Mouse (Mus musculus) gastrocnemius, adult 2 months (tissue): ENCODE measurements around the gene Ccdc89. TPM values are rescaled to one million over a fixed set of nuclear protein-coding genes. Genes with fewer than 3 reads are reported as not detected.

Experiments
- DNase-seq: peaks from one replicate; pipeline ENCODE4 v3.0.0; 2022
- H3K27ac ChIP-seq: fragments of 200-600 bp; 2 replicates; pipeline ENCODE4 v1.8.1; 2022; ENCODE audit warnings: mild to moderate bottlenecking
- H3K4me3 ChIP-seq: fragments of 200-600 bp; 2 replicates; pipeline ENCODE4 v1.8.1; 2022; ENCODE audit warnings: mild to moderate bottlenecking, moderate library complexity
- CTCF ChIP-seq: fragments of 200-600 bp; IDR thresholded peaks from 2 replicates; pipeline ENCODE4 v1.8.1; 2022; ENCODE audit warnings: antibody characterized with exemption, mild to moderate bottlenecking, moderate library complexity
- intact Hi-C: fragments of 180-260 bp; cut with DNase I; formaldehyde crosslinking; loops from one replicate; pipeline ENCODE4 v1.15.1; 2025
- total RNA-seq, 2 experiments: library from RNA; stranded (reverse); gene quantifications; 2 replicates each; pipeline ENCODE4 v1.2.3; 2021

Gene Ccdc89
- total RNA-seq, 2 experiments from 2014 or later: not detected

GRCm38 (mm10) chr7:90443101-90444091 lies 17.0 kb downstream of the Ccdc89 start:
- peak; percentile 84 for DNase-seq
- Histone ChIP-seq H3K27ac (peak overlapping the region; percentile 88), H3K4me3 (peak overlapping the region; percentile 95)
- peak; percentile 65 for TF ChIP-seq CTCF
- intact Hi-C loops: loop anchor here (5.0 kb wide), 1 partner anchor 34 kb away; the partner anchor contains the start of genes Dlg2 and Tmem126b

- intact Hi-C loops: loop anchor here (5.0 kb wide), 1 partner anchor 33 kb away; the partner anchor contains the start of genes Dlg2 and Tmem126b
- Histone ChIP-seq H3K4me3 (peak overlapping the region; percentile 95), H3K27ac (peak overlapping the region; percentile 88)
- DNase-seq: no peak
- TF ChIP-seq CTCF: no peak
Measured at GRCm38 (mm10) chr7:90444206-90444605, 17.8 kb downstream of the Ccdc89 start.

- Histone ChIP-seq H3K27ac (peak overlapping the region; percentile 95), H3K4me3 (peak overlapping the region; percentile 83)
- intact Hi-C loops: no loop called here
- no peak for DNase-seq
- TF ChIP-seq CTCF: no peak
Measured at GRCm38 (mm10) chr7:90456149-90456844, 29.9 kb downstream of the Ccdc89 start.

- intact Hi-C loops: no loop called here
- peak within 1 kb of the TSS; percentile 95 for H3K27ac ChIP-seq
- H3K4me3 ChIP-seq: peak within 1 kb of the TSS; percentile 83
- peak; percentile 93 for DNase-seq
- peak; percentile 44 for TF ChIP-seq CTCF
Measured at GRCm38 (mm10) chr7:90456845-90457468, 30.6 kb downstream of the Ccdc89 start, which contains the start of gene Tmem126a. Tmem126a (minus strand) TSS chr7:90457229.

- TF ChIP-seq CTCF: peak; percentile 21; the same call in 1 of the 2 replicates
- intact Hi-C loops: no loop called here
- DNase-seq: no peak
- peak overlapping the region; percentile 83 for H3K4me3 ChIP-seq
- H3K27ac ChIP-seq: peak overlapping the region; percentile 95
Measured at GRCm38 (mm10) chr7:90457517-90457916, 31.1 kb downstream of the Ccdc89 start.

- Histone ChIP-seq H3K27ac (no peak overlapping the region), H3K4me3 (no peak overlapping the region)
- no peak for TF ChIP-seq CTCF
- peak; percentile 25 for DNase-seq
- intact Hi-C loops: no loop called here
Measured at GRCm38 (mm10) chr7:90460330-90460729, 34.0 kb downstream of the Ccdc89 start.

GRCm38 (mm10) chr7:90460930-90461329 lies 34.6 kb downstream of the Ccdc89 start:
- TF ChIP-seq CTCF: peak; percentile 41; the same call in 1 of the 2 replicates
- H3K4me3 ChIP-seq: peak overlapping the region; percentile 3; the same call in 1 of the 2 replicates
- intact Hi-C loops: no loop called here
- DNase-seq: peak; percentile 47
- H3K27ac ChIP-seq: no peak overlapping the region

- TF ChIP-seq CTCF: no peak
- DNase-seq: no peak
- intact Hi-C loops: no loop called here
- no peak overlapping the region for H3K4me3 ChIP-seq
- no peak overlapping the region for H3K27ac ChIP-seq
Measured at GRCm38 (mm10) chr7:90461441-90461840, 35.1 kb downstream of the Ccdc89 start.

- Histone ChIP-seq H3K27ac (no peak overlapping the region), H3K4me3 (no peak overlapping the region)
- no peak for DNase-seq
- TF ChIP-seq CTCF: no peak
- intact Hi-C loops: no loop called here
Measured at GRCm38 (mm10) chr7:90473511-90473910, 47.1 kb downstream of the Ccdc89 start.

- Histone ChIP-seq H3K4me3 (peak within 1 kb of the TSS; percentile 95), H3K27ac (peak within 1 kb of the TSS; percentile 94)
- intact Hi-C loops: loop anchor here (5.0 kb wide), 1 partner anchor 34 kb away; the partner anchor contains the start of gene Crebzf
- no peak for TF ChIP-seq CTCF
- DNase-seq: peak; percentile 100
Measured at GRCm38 (mm10) chr7:90475793-90476312, 49.5 kb downstream of the Ccdc89 start, which contains the start of gene Tmem126b. Tmem126b (minus strand) TSS chr7:90476001.

- intact Hi-C loops: loop anchor here (5.0 kb wide), 1 partner anchor 34 kb away; the partner anchor contains the start of gene Crebzf
- TF ChIP-seq CTCF: no peak
- no peak for DNase-seq
Measured at GRCm38 (mm10) chr7:90476313-90477245, 50.2 kb downstream of the Ccdc89 start, which contains the start of gene Dlg2. Dlg2 (plus strand) TSS chr7:90476672.

More at GRCm38 (mm10) chr7:90476313-90477245, 50.2 kb downstream of the Ccdc89 start, which contains the start of gene Dlg2:
- Histone ChIP-seq H3K27ac (peak within 1 kb of the TSS; percentile 94), H3K4me3 (peak within 1 kb of the TSS; percentile 95)

Other genes with a start within 250 kb of the Ccdc89 start
- not detected for gene Ccdc83, start 160.8 kb upstream of the Ccdc89 start, total RNA-seq
- gene Sytl2, start 124.3 kb upstream of the Ccdc89 start, total RNA-seq: 1 to 10 TPM; 3.3 to 3.7 TPM
- gene Crebzf, start 16.2 kb downstream of the Ccdc89 start, total RNA-seq: 10 to 100 TPM; 16.0 to 18.2 TPM
- 100 to 1,000 TPM; 101 to 119 TPM for gene Tmem126a, start 30.7 kb downstream of the Ccdc89 start, total RNA-seq
- gene Tmem126b, start 49.4 kb downstream of the Ccdc89 start, total RNA-seq: 10 to 100 TPM; 18.9 to 22.9 TPM
- gene Dlg2, start 50.1 kb downstream of the Ccdc89 start, total RNA-seq: under 1 TPM; 0.22 to 0.71 TPM